Mouse (Mus musculus): ENCODE data around the gene Traip.

Traip gene

GRCm38 (mm10) chr9:107971690-107972541 lies 22.0 kb downstream of the Traip start:
- DNase-seq (ENCODE audit: low read depth, low spot score) = peak; percentile 86

DNA sequence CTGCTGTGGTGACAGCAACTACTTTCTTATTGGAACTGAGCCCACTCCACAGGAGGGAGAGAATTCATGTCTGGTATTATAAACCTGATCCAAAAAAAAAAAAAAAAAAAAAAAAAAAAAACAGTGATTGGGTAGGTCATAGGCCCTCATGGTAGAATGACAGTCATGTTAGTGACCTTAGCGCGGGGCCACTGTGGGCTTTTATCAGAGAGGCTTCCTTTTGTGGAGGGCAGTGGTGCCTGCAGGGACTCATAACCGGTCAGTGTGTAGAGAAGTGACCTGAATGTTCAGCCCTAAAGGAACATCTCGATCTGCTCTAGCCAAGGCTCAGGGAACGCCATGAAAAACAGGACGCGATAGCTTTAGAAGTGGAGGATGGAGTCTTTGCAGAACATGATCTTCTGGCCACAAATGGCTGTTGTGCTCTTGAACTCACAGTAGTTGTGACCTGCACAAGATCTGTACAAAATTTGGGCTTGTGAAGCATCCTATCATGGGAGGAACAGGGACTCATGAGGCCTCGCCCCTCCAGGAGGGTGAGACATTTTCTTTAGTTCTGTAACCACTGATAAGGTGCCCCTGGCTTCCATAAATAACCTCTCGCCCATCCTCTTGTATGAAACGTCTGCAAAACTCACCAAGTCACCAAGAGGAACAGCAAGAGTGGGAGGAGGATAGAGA lies 24.7 kb downstream of the Traip start:
- DNase-seq (ENCODE audit: low read depth, low spot score) = no peak

DNA sequence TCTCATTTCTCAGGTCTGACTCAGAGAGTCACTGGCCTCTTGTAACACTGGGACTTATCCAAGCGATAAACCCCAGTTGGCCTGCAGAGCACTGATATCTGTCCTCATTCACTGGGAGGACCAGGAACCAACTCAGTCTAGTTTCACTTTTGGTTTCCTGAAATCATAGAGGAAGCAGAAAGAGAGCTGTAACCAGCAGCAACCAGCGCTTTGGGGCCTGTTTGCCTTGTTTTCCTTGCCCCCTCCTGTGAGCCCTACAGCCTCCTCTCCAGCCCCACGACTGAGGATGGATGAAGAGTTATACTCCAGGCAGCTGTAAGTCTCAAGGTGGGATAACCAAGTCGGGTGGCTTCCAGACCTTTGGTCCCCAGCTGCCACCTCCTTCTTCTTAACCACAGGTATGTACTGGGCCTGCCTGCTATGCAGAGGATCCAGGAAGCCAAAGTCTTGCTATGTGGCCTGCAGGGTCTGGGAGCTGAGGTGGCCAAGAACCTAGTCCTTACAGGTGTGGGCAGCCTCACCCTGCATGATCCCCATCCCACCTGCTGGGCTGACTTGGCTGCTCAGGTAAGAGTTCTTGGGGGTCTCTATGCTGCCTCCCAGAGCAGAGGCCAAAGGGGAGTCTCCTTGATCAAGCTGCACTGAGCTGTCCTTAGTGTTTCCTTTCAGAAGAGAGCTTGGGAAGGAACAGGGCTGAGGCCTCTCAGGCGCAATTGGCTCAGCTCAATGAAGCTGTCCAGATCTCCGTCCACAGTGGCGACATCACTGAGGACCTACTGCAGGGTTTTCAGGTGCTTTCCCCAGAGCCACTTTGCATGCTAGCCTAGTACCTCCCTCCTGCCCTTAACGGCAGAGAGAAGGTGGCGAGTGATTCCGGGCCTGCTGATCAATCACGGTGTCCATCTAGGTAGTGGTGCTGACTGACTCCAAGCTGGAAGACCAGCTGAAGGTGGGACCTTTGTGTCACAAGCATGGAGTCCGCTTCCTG lies 25.8 kb downstream of the Traip start, which contains the start of gene Uba7:
Gene Uba7 (plus strand): TSS at position 107 of the 988 bp plus-strand sequence.
- no peak for DNase-seq (ENCODE audit: low read depth, low spot score)

DNA sequence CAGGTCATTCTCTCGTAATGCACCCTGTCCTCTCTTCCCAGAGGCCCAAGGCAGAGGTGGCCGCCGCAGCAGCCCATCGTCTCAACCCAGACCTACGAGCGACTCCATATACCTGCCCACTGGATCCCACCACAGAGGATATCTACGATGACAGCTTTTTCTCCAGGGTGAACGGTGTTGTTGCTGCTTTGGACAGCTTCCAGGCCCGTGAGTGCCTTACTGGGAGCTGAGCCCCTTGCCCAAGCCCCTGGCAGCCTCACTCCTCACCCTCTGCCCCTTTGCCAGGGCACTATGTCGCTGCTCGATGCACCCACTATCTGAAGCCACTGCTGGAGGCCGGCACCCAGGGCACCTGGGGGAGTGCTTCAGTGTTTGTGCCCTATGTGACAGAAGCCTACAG lies 28.9 kb downstream of the Traip start:
- no peak for DNase-seq (ENCODE audit: low read depth, low spot score)

- no peak for DNase-seq (ENCODE audit: low read depth, low spot score)
Measured at GRCm38 (mm10) chr9:107981684-107982605, 32.0 kb downstream of the Traip start.

DNA sequence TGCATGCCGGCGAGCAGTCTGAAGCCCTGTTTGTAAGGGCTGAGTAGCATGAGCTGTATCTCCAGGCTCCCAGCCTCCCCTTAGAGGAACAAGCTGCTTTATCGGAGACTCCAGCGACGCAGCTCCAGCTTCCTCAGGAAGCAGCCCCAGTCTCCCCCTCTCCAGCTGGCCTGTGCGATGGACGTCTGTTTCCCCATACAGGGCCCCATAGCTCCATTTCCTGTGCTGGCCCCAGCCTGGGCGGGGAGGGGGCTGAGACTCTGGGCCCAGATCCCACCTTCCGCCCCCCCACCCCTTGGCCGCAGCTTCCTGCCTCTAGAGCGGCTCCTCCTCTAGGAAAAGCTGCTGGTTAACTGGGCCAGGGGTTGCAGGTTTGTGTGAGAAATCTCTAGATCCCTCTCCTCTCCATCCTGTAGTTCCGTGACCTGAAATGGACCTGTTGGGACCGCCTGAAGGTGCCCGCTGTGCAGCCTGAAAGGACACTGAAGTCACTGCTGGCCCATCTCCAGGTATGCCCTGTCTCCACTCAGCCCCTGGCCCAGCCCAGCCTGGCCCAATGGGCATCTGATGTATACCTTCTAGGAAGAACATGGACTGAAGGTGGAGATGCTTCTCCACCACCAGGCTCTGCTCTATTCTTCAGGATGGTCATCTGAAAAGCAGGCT lies 32.9 kb downstream of the Traip start, which contains the start of gene Gm20661:
Gene Gm20661 (plus strand): TSS at position 378 of the 666 bp plus-strand sequence.
- DNase-seq (ENCODE audit: low read depth, low spot score) = no peak

DNA sequence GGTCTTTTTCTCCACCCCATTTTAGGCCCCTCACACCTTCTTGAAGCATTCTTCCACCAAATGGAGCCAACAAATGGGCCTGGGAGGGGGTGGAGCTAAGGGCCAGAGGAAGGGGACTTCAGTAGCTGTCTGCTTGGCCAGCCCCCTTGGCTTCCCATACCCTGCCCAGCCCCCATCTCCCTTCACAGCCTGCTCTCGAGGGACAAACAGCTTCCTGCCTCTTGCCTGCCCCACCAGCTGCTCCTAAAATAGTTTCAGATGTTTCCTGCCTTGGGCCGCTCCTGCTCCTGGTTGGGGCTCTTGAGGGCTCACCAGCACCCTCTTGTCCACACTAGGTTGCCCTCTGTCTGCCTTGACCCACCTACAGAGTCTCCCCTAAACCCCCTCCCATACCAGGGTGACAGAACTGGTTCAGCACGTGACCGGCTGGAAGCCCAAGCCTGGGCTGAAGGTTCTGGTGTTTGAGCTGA lies 33.5 kb downstream of the Traip start:
- DNase-seq (ENCODE audit: low read depth, low spot score) = no peak

DNA sequence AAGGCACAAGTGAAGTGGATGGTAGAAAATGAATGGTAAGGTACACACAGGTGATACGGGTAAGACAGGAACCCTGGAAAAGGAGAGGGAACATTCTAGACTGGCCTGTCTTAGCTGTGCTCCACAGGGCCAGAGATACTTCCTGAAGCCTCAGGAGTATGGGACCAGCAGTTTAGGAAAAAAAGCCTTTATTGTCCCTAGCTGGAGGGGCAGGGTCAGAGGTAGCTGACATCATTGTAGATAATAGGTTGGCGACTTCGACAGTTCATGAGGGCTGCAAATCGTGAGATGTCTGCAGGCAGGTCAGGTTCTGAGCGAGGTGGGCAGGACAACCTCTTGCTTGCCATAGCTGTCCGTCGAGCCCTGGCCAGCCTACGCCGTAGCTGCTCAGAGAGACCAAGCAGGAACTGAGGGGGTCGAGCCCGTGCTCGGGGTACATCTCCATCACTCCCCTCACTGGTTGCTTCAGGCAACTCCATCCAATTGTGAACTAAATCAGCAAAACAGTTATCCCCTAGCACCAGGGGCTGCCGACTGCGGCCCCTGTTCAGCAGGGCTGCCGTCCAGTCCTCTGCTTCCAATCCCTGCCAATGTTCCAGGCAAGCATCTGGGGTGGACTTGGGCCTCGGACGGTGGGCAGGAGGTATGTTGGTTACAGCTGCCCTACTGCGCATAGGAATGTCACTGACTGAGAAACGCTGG lies 34.3 kb downstream of the Traip start:
- DNase-seq (ENCODE audit: low read depth, low spot score) = no peak

DNA sequence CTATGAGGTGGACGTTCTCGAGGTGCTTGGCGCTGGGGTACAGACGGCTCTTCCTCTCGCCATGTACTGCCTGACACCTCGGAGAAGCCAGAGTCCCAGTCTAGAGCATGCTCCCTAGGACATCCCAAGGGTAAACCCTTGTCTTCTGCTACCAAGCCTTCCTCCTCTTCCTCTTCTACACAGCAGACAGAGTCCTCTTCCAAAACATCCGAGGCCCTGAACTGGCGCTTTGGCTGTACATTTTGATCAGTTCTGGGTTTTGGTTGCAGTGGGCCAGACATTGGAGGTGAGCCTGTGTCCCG lies 34.8 kb downstream of the Traip start:
- no peak for DNase-seq (ENCODE audit: low read depth, low spot score)

DNA sequence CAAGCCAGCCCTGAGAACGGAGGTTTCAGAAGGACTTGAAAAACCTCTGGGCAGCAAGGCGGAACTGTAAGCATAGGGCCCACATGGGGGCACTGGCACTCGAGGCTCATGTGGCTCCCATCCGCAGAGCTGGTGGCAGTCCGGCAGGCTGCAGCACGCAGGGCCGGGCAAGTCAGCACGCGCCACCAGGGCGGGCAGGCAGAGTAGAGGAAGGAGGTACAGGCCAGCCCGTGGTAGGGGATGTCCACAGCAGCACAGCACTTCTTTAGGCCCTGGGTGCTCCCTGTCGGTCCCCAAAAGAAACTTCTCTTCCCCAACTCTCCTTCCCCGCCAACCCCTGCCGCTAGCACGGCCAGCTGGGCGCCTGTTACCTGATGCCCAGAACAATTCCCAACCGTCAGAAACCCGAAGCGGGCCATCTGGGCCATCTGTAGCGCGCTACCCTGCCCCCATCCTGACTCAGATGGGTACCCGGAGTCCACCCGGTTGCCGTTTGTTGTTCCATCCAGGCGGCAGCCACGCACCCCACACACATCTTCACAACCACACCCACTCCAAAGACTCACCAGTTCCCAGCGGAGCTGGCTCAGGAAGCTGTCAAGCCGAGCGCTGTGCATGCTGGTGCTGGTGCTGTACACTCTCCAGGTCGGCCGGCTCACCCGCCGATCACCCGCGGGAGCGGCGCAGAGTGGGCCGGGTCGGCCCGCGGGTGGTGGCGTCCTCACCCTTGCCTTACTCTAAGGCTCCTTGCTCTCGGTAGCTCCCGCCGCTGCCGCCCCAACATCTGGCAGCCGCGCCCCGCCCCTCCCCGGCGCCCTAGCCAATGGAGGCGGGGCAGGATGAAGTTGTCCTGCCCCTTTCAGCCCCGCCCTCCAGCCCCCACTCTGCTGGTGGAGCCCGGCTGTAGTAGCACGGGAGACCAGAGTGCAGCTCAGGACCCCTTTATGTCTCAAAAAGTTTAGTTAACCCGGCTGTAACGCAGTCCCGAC lies 35.5 kb downstream of the Traip start, which contains the start of gene Inka1:
Gene Inka1 (minus strand): TSS at position 749 of the 989 bp plus-strand sequence.
- peak; percentile 89 for DNase-seq (ENCODE audit: low read depth, low spot score)

GRCm38 (mm10) chr9:107986376-107986775 lies 36.4 kb downstream of the Traip start:
- peak; percentile 91 for DNase-seq (ENCODE audit: low read depth, low spot score)

- DNase-seq (ENCODE audit: low read depth, low spot score) = no peak
Measured at GRCm38 (mm10) chr9:107987950-107988349, 38.0 kb downstream of the Traip start.

- DNase-seq (ENCODE audit: low read depth, low spot score) = no peak
Measured at GRCm38 (mm10) chr9:107992197-107992596, 42.3 kb downstream of the Traip start, which contains the start of gene Cdhr4. Gene Cdhr4 (plus strand): TSS chr9:107992497.

GRCm38 (mm10) chr9:107993013-107993412 lies 43.1 kb downstream of the Traip start:
- DNase-seq (ENCODE audit: low read depth, low spot score) = no peak

DNA sequence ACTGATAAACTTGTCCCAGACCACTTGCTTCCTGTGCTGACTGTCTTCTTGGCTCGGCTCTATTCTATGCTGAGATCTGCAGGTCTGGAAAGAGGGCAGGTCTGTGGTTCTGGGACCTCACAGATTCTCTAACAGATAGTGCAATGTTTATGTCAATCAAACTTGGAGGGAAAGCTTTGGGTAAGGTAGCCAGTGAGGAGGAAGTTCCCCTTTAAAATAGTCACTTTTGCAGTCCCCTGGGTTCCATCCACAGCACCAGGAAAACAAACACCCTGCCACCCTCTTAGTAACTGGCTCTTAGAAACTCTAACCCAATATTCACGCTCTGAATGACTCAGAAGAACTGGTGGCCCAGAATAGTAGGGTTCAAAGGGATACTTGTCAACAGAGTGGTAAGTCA lies 44.5 kb downstream of the Traip start:
- no peak for DNase-seq (ENCODE audit: low read depth, low spot score)

DNA sequence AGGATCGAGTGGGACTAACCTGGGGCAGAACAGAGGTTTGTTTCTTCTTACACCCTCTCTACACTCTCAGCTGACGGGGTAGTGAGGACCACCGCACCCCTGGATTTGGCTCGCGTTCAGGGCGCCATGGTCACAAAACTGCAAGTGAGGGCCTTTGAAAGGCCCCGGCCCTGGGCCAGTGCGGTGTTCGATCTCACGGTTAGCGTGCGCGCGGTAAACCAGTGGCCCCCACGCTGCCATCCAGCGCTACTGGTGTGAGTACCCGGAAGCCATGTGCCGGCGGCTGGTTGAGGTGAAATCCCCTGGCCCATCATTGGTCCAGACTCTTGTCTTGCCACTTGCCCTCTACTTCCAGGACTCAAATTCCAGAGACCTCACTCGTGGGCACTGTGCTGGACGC lies 45.6 kb downstream of the Traip start:
- no peak for DNase-seq (ENCODE audit: low read depth, low spot score)

- no peak for DNase-seq (ENCODE audit: low read depth, low spot score)
Measured at GRCm38 (mm10) chr9:107996049-107996448, 46.1 kb downstream of the Traip start, which contains the start of gene Gm20662. Gene Gm20662 (plus strand): TSS chr9:107996349.
